Mouse (Mus musculus) MEL (cell line): ENCODE data around the gene Fstl5.

Experiments used
- POLR2A ChIP-seq, 2 experiments: IDR thresholded peaks; 2 replicates each; pipeline ENCODE4 v1.6.1; 2011 to 2012; ENCODE audit warnings: low read length in 2 of 2, mild to moderate bottlenecking in 2 of 2, control low read depth in 1 of 2, improper control_type of control experiment in 1 of 2, low read depth in 1 of 2, moderate library complexity in 1 of 2; ENCODE audit not compliant: control insufficient read depth in 1 of 2, insufficient read depth in 1 of 2, poor library complexity in 1 of 2
- RAD21 ChIP-seq: IDR thresholded peaks from 2 replicates; pipeline ENCODE4 v1.6.1; 2011; ENCODE audit warnings: mild to moderate bottlenecking, low read depth, low read length, improper control_type of control experiment
- USF1 ChIP-seq: IDR thresholded peaks from 2 replicates; pipeline ENCODE4 v1.6.1; 2014; ENCODE audit warnings: low read depth, mild to moderate bottlenecking, inconsistent platforms, low read length, improper control_type of control experiment, moderate library complexity
- ZC3H11A ChIP-seq: IDR thresholded peaks from 2 replicates; pipeline ENCODE4 v1.6.1; 2012; ENCODE audit warnings: low read depth, mild to moderate bottlenecking, inconsistent platforms, low read length, improper control_type of control experiment

DNA sequence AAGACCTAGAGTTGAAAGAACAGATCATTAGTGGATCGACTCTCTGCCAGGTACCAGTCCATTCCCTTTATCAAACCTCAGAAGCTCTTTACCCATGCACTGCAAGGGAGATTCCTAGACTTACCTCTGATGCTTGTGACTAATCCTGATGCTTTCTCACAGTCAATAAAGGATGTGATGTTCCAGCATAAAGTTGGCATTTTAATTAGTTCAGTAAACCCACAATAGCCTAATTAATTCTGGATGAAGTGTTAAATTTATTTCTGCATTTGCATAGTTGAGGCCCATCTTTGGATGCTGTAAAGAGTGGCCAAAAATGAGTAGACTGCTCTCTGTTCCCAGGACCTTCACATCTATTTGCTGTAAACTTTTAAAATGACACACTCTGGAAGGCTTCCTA lies 394.1 kb downstream of the Fstl5 start:
- no peak for TF ChIP-seq POLR2A (IDR thresholded peaks at IDR 0.05; ENCODE audit: control insufficient read depth in 1 of 2, insufficient read depth in 1 of 2, low read depth in 1 of 2, low read length in 2 of 2, poor library complexity in 1 of 2)
- no peak for TF ChIP-seq RAD21
- TF ChIP-seq USF1 = no peak
- TF ChIP-seq ZC3H11A = no peak
